In the genomic region with DNA sequence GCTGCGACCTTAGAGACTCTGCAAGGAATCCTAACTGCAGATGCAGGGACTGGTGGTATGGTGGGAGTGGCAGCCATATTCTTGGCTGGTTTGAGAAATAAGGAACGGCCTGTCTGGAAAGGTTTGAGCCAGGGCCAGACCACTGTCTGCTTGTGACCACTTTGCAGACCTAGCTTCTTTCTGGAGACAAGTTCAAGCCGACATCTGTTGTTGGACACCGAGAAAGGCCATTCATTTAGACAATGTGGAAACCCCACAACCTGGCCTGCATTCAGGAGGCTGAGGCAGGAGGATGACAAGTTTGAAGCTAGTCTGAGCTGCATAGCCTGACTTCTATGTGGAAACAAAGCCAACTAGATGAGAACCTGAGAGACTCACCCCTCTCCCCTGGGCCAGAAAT, we compare ENCODE assay signal across 11 mouse cellular contexts. TPM values are rescaled to one million over a fixed set of nuclear protein-coding genes. Genes with fewer than 3 reads are reported as not detected.
A peak's percentile ranks its signal among the peaks of the same experiment; 100 is the strongest.
DNase-seq lines count a peak whose midpoint lies in the region; ATAC-seq and TF ChIP-seq lines count a peak whose summit lies in the region.
"Had no signal": no experiment of that assay in that cellular context is flagged by ENCODE, and none has a peak within 500 bp of the region (broad histone marks: within the 10 kb centered on the region; RNA-seq: fewer than 3 reads in every experiment).

No protein-coding gene starts in this region.

- no peak for DNase-seq in intestine, embryonic 14.5 days (ENCODE audit: low spot score)
- no peak for DNase-seq in hindbrain, postnatal 0 days (ENCODE audit: low spot score)
- no peak for DNase-seq in left cerebral cortex, postnatal 36 days (ENCODE audit: low spot score in 2 of 2)
- DNase-seq in cerebellum, adult 9-10 months = no peak
- DNase-seq: cerebellum, adult 8-10 months; kidney, postnatal 4 days; thymus, postnatal 4 days had no signal

- H3K27me3 ChIP-seq in intestine, embryonic 14.5 days (replicated peaks; ENCODE audit: control insufficient read depth, insufficient read depth, low read length) = no peaks in the 10 kb centered on the region
- H3K27me3 ChIP-seq in intestine, postnatal 0 days (replicated peaks; ENCODE audit: control insufficient read depth, insufficient read depth, low read length) = no peaks in the 10 kb centered on the region
- no peaks in the 10 kb centered on the region for H3K27me3 ChIP-seq in embryonic facial prominence, embryonic 12.5 days
- no peaks in the 10 kb centered on the region for H3K27me3 ChIP-seq in hindbrain, postnatal 0 days (ENCODE audit: insufficient read depth, low read length)
- no peaks in the 10 kb centered on the region for H3K27me3 ChIP-seq in midbrain, embryonic 16.5 days (ENCODE audit: control insufficient read depth, insufficient read depth, low read depth, low read length)

- no peak for TF ChIP-seq CTCF in intestine, postnatal 0 days (IDR thresholded peaks at IDR 0.05; ENCODE audit: low read depth)
- no peak for TF ChIP-seq CTCF in hindbrain, postnatal 0 days (IDR thresholded peaks at IDR 0.05; ENCODE audit: low read depth)

- H3K4me3 ChIP-seq in intestine, embryonic 14.5 days (ENCODE audit: low read depth, low read length) = peak overlapping the region; percentile 32; the same call in 1 of the 2 replicates
- no peak overlapping the region for H3K4me3 ChIP-seq in intestine, postnatal 0 days (ENCODE audit: low read depth, low read length)
- no peak overlapping the region for H3K4me3 ChIP-seq in embryonic facial prominence, embryonic 12.5 days
- H3K4me3 ChIP-seq in hindbrain, postnatal 0 days (ENCODE audit: low read length) = no peak overlapping the region
- no peak overlapping the region for H3K4me3 ChIP-seq in midbrain, embryonic 16.5 days (ENCODE audit: low read depth, low read length)

- intact Hi-C loops in left cerebral cortex, postnatal 36 days (cut with DNase I) = loop anchor here (5.0 kb wide), 2 partner anchors 36 to 44 kb away; no protein-coding TSS in a partner anchor

- peak overlapping the region; percentile 53; the same call in 1 of the 2 replicates for H3K4me2 ChIP-seq in intestine, embryonic 14.5 days (ENCODE audit: low read length)
- H3K4me2 ChIP-seq in intestine, postnatal 0 days (replicated peaks; ENCODE audit: low read depth) = no peak overlapping the region
- H3K4me2 ChIP-seq in embryonic facial prominence, embryonic 12.5 days (replicated peaks) = peak overlapping the region; percentile 58
- peak overlapping the region; percentile 90; the same call in 1 of the 2 replicates for H3K4me2 ChIP-seq in hindbrain, postnatal 0 days (ENCODE audit: low read depth, low read length)
- peak overlapping the region; percentile 87 for H3K4me2 ChIP-seq in midbrain, embryonic 16.5 days (ENCODE audit: low read length)

- H3K27ac ChIP-seq in intestine, embryonic 14.5 days (ENCODE audit: low read depth) = peak overlapping the region; percentile 72
- H3K27ac ChIP-seq in intestine, postnatal 0 days (ENCODE audit: low read depth, low read length) = no peak overlapping the region
- peak overlapping the region; percentile 90 for H3K27ac ChIP-seq in embryonic facial prominence, embryonic 12.5 days
- H3K27ac ChIP-seq in hindbrain, postnatal 0 days = peak overlapping the region; percentile 83; the same call in 1 of the 2 replicates
- H3K27ac ChIP-seq in midbrain, embryonic 16.5 days (ENCODE audit: low read length) = peak overlapping the region; percentile 93

- H3K9ac ChIP-seq in intestine, embryonic 14.5 days (ENCODE audit: low read length) = no peak overlapping the region
- no peak overlapping the region for H3K9ac ChIP-seq in intestine, postnatal 0 days (ENCODE audit: low read depth, low read length)
- H3K9ac ChIP-seq in embryonic facial prominence, embryonic 12.5 days = peak overlapping the region; percentile 40; the same call in 1 of the 2 replicates
- no peak overlapping the region for H3K9ac ChIP-seq in hindbrain, postnatal 0 days (replicated peaks; ENCODE audit: low read length)
- H3K9ac ChIP-seq in midbrain, embryonic 16.5 days (ENCODE audit: low read depth, low read length) = no peak overlapping the region

- ATAC-seq in intestine, embryonic 14.5 days (replicated peaks; ENCODE audit: low FRiP score, low TSS enrichment, low read depth) = no peak
- no peak for ATAC-seq in intestine, postnatal 0 days
- no peak for ATAC-seq in embryonic facial prominence, embryonic 12.5 days (ENCODE audit: insufficient number of reproducible peaks, insufficient read depth, low FRiP score, low TSS enrichment)
- no peak for ATAC-seq in hindbrain, postnatal 0 days
- ATAC-seq in midbrain, embryonic 16.5 days = no peak
- ATAC-seq in frontal cortex, adult (ENCODE audit: low TSS enrichment) = no peak

- no peaks in the 10 kb centered on the region for H3K9me3 ChIP-seq in intestine, embryonic 14.5 days (ENCODE audit: control insufficient read depth, low read length)
- no peaks in the 10 kb centered on the region for H3K9me3 ChIP-seq in intestine, postnatal 0 days (ENCODE audit: control insufficient read depth)
- H3K9me3 ChIP-seq in embryonic facial prominence, embryonic 12.5 days = no peaks in the 10 kb centered on the region
- no peaks in the 10 kb centered on the region for H3K9me3 ChIP-seq in hindbrain, postnatal 0 days (ENCODE audit: low read length)
- no peaks in the 10 kb centered on the region for H3K9me3 ChIP-seq in midbrain, embryonic 16.5 days (replicated peaks; ENCODE audit: control insufficient read depth, low read length, poor library complexity, severe bottlenecking)

- 74% methylated on average over 4 of the region's 4 CpGs for WGBS in intestine, embryonic 14.5 days
- WGBS in intestine, postnatal 0 days = 74% methylated on average over 4 of the region's 4 CpGs
- WGBS in embryonic facial prominence, embryonic 12.5 days = 82% methylated on average over 4 of the region's 4 CpGs
- WGBS in hindbrain, postnatal 0 days = 69% methylated on average over 4 of the region's 4 CpGs
- 82% methylated on average over 4 of the region's 4 CpGs for WGBS in midbrain, embryonic 16.5 days

- H3K4me1 ChIP-seq in intestine, embryonic 14.5 days (replicated peaks; ENCODE audit: control insufficient read depth, insufficient read depth, low read length) = peaks cover 28% of the 10 kb centered on the region
- peaks cover 5% of the 10 kb centered on the region; the same call in 1 of the 2 replicates for H3K4me1 ChIP-seq in intestine, postnatal 0 days (replicated peaks; ENCODE audit: control insufficient read depth, insufficient read depth, low read length)
- H3K4me1 ChIP-seq in embryonic facial prominence, embryonic 12.5 days = peaks cover 28% of the 10 kb centered on the region
- peaks cover 7% of the 10 kb centered on the region for H3K4me1 ChIP-seq in hindbrain, postnatal 0 days (ENCODE audit: insufficient read depth, low read length)
- H3K4me1 ChIP-seq in midbrain, embryonic 16.5 days (ENCODE audit: control insufficient read depth, insufficient read depth, low read length) = peaks cover 39% of the 10 kb centered on the region

- H3K36me3 ChIP-seq in intestine, embryonic 14.5 days (ENCODE audit: control insufficient read depth, insufficient read depth, low read length) = no peaks in the 10 kb centered on the region
- no peaks in the 10 kb centered on the region for H3K36me3 ChIP-seq in intestine, postnatal 0 days (ENCODE audit: control insufficient read depth, insufficient read depth)
- H3K36me3 ChIP-seq in embryonic facial prominence, embryonic 12.5 days = no peaks in the 10 kb centered on the region
- H3K36me3 ChIP-seq in hindbrain, postnatal 0 days (ENCODE audit: insufficient read depth, low read length) = no peaks in the 10 kb centered on the region
- no peaks in the 10 kb centered on the region for H3K36me3 ChIP-seq in midbrain, embryonic 16.5 days (ENCODE audit: control insufficient read depth, insufficient read depth, low read length)

RNA-seq across cellular contexts. Expression of gene Map3k14, which starts 1.1 kb away (rescaled TPM):
- polyA plus RNA-seq in intestine, embryonic 14.5 days (2014; fragmentation: Nextera tagmentation; extraction: Ambion mirVana) = 3.7 and 3.9 TPM in 2 replicates
- polyA plus RNA-seq in intestine, postnatal 0 days (2015; fragmentation: Nextera tagmentation; extraction: Ambion mirVana) = 1.6 TPM in 2 replicates
- 4.7 and 5.2 TPM in 2 replicates for polyA plus RNA-seq in embryonic facial prominence, embryonic 12.5 days (2016; fragmentation: Nextera tagmentation; extraction: Ambion mirVana)
- 6.7 and 9.3 TPM in 2 replicates for total RNA-seq in hindbrain, postnatal 0 days (2014; rRNA removed)
- 1.2 and 1.5 TPM in 2 replicates for polyA plus RNA-seq in hindbrain, postnatal 0 days (2015; fragmentation: Nextera tagmentation; extraction: Ambion mirVana)
- polyA plus RNA-seq in midbrain, embryonic 16.5 days (2015; fragmentation: Nextera tagmentation; extraction: Ambion mirVana) = 4.4 TPM in 2 replicates
- 1 to 10 TPM; 3.1 to 4.0 TPM for total RNA-seq in left cerebral cortex, postnatal 36 days (2021)

RNA-seq across cellular contexts. Expression of gene Spata32, which starts 50.1 kb away (rescaled TPM):
- polyA plus RNA-seq in intestine, embryonic 14.5 days (2014; fragmentation: Nextera tagmentation; extraction: Ambion mirVana) = not detected in 2 replicates
- polyA plus RNA-seq in intestine, postnatal 0 days (2015; fragmentation: Nextera tagmentation; extraction: Ambion mirVana) = not detected in 2 replicates
- polyA plus RNA-seq in embryonic facial prominence, embryonic 12.5 days (2016; fragmentation: Nextera tagmentation; extraction: Ambion mirVana) = not detected in 2 replicates
- total RNA-seq in hindbrain, postnatal 0 days (2014; rRNA removed) = 1.4 and 1.5 TPM in 2 replicates
- polyA plus RNA-seq in hindbrain, postnatal 0 days (2015; fragmentation: Nextera tagmentation; extraction: Ambion mirVana) = 1.6 TPM in 2 replicates
- polyA plus RNA-seq in midbrain, embryonic 16.5 days (2015; fragmentation: Nextera tagmentation; extraction: Ambion mirVana) = 1.2 and 1.3 TPM in 2 replicates
- 1 to 10 TPM; 2.0 to 2.4 TPM for total RNA-seq in left cerebral cortex, postnatal 36 days (2021)

RNA-seq across cellular contexts. Expression of gene 1700023F06Rik, which starts 60.0 kb away (rescaled TPM):
- polyA plus RNA-seq in intestine, embryonic 14.5 days (2014; fragmentation: Nextera tagmentation; extraction: Ambion mirVana) = 1.3 and 1.4 TPM in 2 replicates
- 0.35 and 0.77 TPM in 2 replicates for polyA plus RNA-seq in intestine, postnatal 0 days (2015; fragmentation: Nextera tagmentation; extraction: Ambion mirVana)
- polyA plus RNA-seq in embryonic facial prominence, embryonic 12.5 days (2016; fragmentation: Nextera tagmentation; extraction: Ambion mirVana) = 0.95 and 1.1 TPM in 2 replicates
- total RNA-seq in hindbrain, postnatal 0 days (2014; rRNA removed) = not detected in 2 replicates
- 3.7 and 4.7 TPM in 2 replicates for polyA plus RNA-seq in hindbrain, postnatal 0 days (2015; fragmentation: Nextera tagmentation; extraction: Ambion mirVana)
- polyA plus RNA-seq in midbrain, embryonic 16.5 days (2015; fragmentation: Nextera tagmentation; extraction: Ambion mirVana) = 2.3 and 3.1 TPM in 2 replicates
- total RNA-seq in left cerebral cortex, postnatal 36 days (2021) = 1 to 10 TPM; 1.8 to 2.4 TPM
